Mouse (Mus musculus): ENCODE results near the gene Zcchc7. TPM values are rescaled to one million over a fixed set of nuclear protein-coding genes. Genes with fewer than 3 reads are reported as not detected.

Zcchc7 gene
- polyA plus RNA-seq, 1 experiment from 2014 or later: 22.3 TPM

GRCm38 (mm10) chr4:44930406-44930805 is 174.7 kb downstream of the Zcchc7 start:
- WGBS: 92% methylated on average over 7 of the region's 7 CpGs

GRCm38 (mm10) chr4:44931732-44932131 is 176.1 kb downstream of the Zcchc7 start:
- Histone ChIP-seq H3K9me3 (ENCODE audit: control insufficient read depth, low read length) (no peaks in the 10 kb centered on the region), H3K4me1 (ENCODE audit: control insufficient read depth, insufficient read depth, low read length) (no peaks in the 10 kb centered on the region), H3K4me3 (ENCODE audit: low read depth, low read length) (no peak overlapping the region), H3K4me2 (ENCODE audit: low read depth, severe bottlenecking) (no peak overlapping the region), H3K36me3 (ENCODE audit: control insufficient read depth, insufficient read depth, low read length) (peaks cover 3% of the 10 kb centered on the region; the same call in 1 of the 2 replicates), H3K27ac (replicated peaks; ENCODE audit: low read depth, low read length) (no peak overlapping the region), H3K9ac (ENCODE audit: low read length) (no peak overlapping the region), H3K27me3 (ENCODE audit: control insufficient read depth, insufficient read depth, low read length) (no peaks in the 10 kb centered on the region)
- DNase-seq (ENCODE audit: low spot score) (no peak), ATAC-seq (ENCODE audit: insufficient number of reproducible peaks, low FRiP score, low TSS enrichment, low read depth) (no peak)
- WGBS: 95% methylated on average over 6 of the region's 6 CpGs

More at GRCm38 (mm10) chr4:44930406-44930805, 174.7 kb downstream of the Zcchc7 start:
- H3K27me3 ChIP-seq (ENCODE audit: control insufficient read depth, insufficient read depth, low read length): no peaks in the 10 kb centered on the region
- H3K4me1 ChIP-seq (ENCODE audit: control insufficient read depth, insufficient read depth, low read length): no peaks in the 10 kb centered on the region
- ATAC-seq (ENCODE audit: insufficient number of reproducible peaks, low FRiP score, low TSS enrichment, low read depth) (no peak), DNase-seq (ENCODE audit: low spot score) (no peak)
- H3K4me3 ChIP-seq (ENCODE audit: low read depth, low read length): no peak overlapping the region
- no peak overlapping the region for H3K9ac ChIP-seq (ENCODE audit: low read length)
- H3K27ac ChIP-seq (replicated peaks; ENCODE audit: low read depth, low read length): no peak overlapping the region
- H3K9me3 ChIP-seq (ENCODE audit: control insufficient read depth, low read length): no peaks in the 10 kb centered on the region
- peaks cover 3% of the 10 kb centered on the region; the same call in 1 of the 2 replicates for H3K36me3 ChIP-seq (ENCODE audit: control insufficient read depth, insufficient read depth, low read length)
- no peak overlapping the region for H3K4me2 ChIP-seq (ENCODE audit: low read depth, severe bottlenecking)

GRCm38 (mm10) chr4:44938359-44939340 is 183.0 kb downstream of the Zcchc7 start:
- ATAC-seq (ENCODE audit: insufficient number of reproducible peaks, low FRiP score, low TSS enrichment, low read depth) (no peak), DNase-seq (ENCODE audit: low spot score) (no peak)
- 79% methylated on average over 8 of the region's 8 CpGs for WGBS
- Histone ChIP-seq H3K27me3 (ENCODE audit: control insufficient read depth, insufficient read depth, low read length) (no peaks in the 10 kb centered on the region), H3K36me3 (ENCODE audit: control insufficient read depth, insufficient read depth, low read length) (no peaks in the 10 kb centered on the region), H3K9ac (ENCODE audit: low read length) (no peak overlapping the region), H3K9me3 (ENCODE audit: control insufficient read depth, low read length) (no peaks in the 10 kb centered on the region), H3K4me2 (ENCODE audit: low read depth, severe bottlenecking) (no peak overlapping the region), H3K4me3 (ENCODE audit: low read depth, low read length) (no peak overlapping the region), H3K27ac (replicated peaks; ENCODE audit: low read depth, low read length) (no peak overlapping the region), H3K4me1 (ENCODE audit: control insufficient read depth, insufficient read depth, low read length) (no peaks in the 10 kb centered on the region)

GRCm38 (mm10) chr4:44939576-44940249 is 184.0 kb downstream of the Zcchc7 start:
- no peaks in the 10 kb centered on the region for H3K27me3 ChIP-seq (ENCODE audit: control insufficient read depth, insufficient read depth, low read length)
- H3K9ac ChIP-seq (ENCODE audit: low read length): no peak overlapping the region
- DNase-seq (ENCODE audit: low spot score): no peak
- no peaks in the 10 kb centered on the region for H3K36me3 ChIP-seq (ENCODE audit: control insufficient read depth, insufficient read depth, low read length)
- WGBS: 94% methylated on average over 14 of the region's 14 CpGs
- no peak overlapping the region for H3K4me3 ChIP-seq (ENCODE audit: low read depth, low read length)
- no peak overlapping the region for H3K27ac ChIP-seq (replicated peaks; ENCODE audit: low read depth, low read length)
- ATAC-seq (ENCODE audit: insufficient number of reproducible peaks, low FRiP score, low TSS enrichment, low read depth): no peak
- no peaks in the 10 kb centered on the region for H3K4me1 ChIP-seq (ENCODE audit: control insufficient read depth, insufficient read depth, low read length)
- no peaks in the 10 kb centered on the region for H3K9me3 ChIP-seq (ENCODE audit: control insufficient read depth, low read length)
- no peak overlapping the region for H3K4me2 ChIP-seq (ENCODE audit: low read depth, severe bottlenecking)

GRCm38 (mm10) chr4:44940286-44940685 is 184.6 kb downstream of the Zcchc7 start:
- Histone ChIP-seq H3K9me3 (ENCODE audit: control insufficient read depth, low read length) (no peaks in the 10 kb centered on the region), H3K4me3 (ENCODE audit: low read depth, low read length) (no peak overlapping the region), H3K27ac (replicated peaks; ENCODE audit: low read depth, low read length) (no peak overlapping the region), H3K27me3 (ENCODE audit: control insufficient read depth, insufficient read depth, low read length) (no peaks in the 10 kb centered on the region), H3K4me2 (ENCODE audit: low read depth, severe bottlenecking) (no peak overlapping the region), H3K4me1 (ENCODE audit: control insufficient read depth, insufficient read depth, low read length) (no peaks in the 10 kb centered on the region), H3K9ac (ENCODE audit: low read length) (no peak overlapping the region), H3K36me3 (ENCODE audit: control insufficient read depth, insufficient read depth, low read length) (no peaks in the 10 kb centered on the region)
- 49% methylated on average over 9 of the region's 9 CpGs for WGBS
- DNase-seq (ENCODE audit: low spot score): no peak
- no peak for ATAC-seq (ENCODE audit: insufficient number of reproducible peaks, low FRiP score, low TSS enrichment, low read depth)

- DNase-seq (ENCODE audit: low spot score) (no peak), ATAC-seq (ENCODE audit: insufficient number of reproducible peaks, low FRiP score, low TSS enrichment, low read depth) (no peak)
- 81% methylated on average over 1 of the region's 1 CpGs for WGBS
- Histone ChIP-seq H3K4me2 (ENCODE audit: low read depth, severe bottlenecking) (no peak overlapping the region), H3K9me3 (ENCODE audit: control insufficient read depth, low read length) (no peaks in the 10 kb centered on the region), H3K4me3 (ENCODE audit: low read depth, low read length) (no peak overlapping the region), H3K36me3 (ENCODE audit: control insufficient read depth, insufficient read depth, low read length) (no peaks in the 10 kb centered on the region), H3K4me1 (ENCODE audit: control insufficient read depth, insufficient read depth, low read length) (no peaks in the 10 kb centered on the region), H3K27me3 (ENCODE audit: control insufficient read depth, insufficient read depth, low read length) (no peaks in the 10 kb centered on the region), H3K27ac (replicated peaks; ENCODE audit: low read depth, low read length) (no peak overlapping the region), H3K9ac (ENCODE audit: low read length) (no peak overlapping the region)
These were observed 186.6 kb downstream of the Zcchc7 start for GRCm38 (mm10) chr4:44942237-44942636.

GRCm38 (mm10) chr4:44943480-44943879 is 187.8 kb downstream of the Zcchc7 start:
- WGBS: 92% methylated on average over 6 of the region's 6 CpGs
- H3K27ac ChIP-seq (replicated peaks; ENCODE audit: low read depth, low read length): no peak overlapping the region
- no peaks in the 10 kb centered on the region for H3K4me1 ChIP-seq (ENCODE audit: control insufficient read depth, insufficient read depth, low read length)
- H3K27me3 ChIP-seq (ENCODE audit: control insufficient read depth, insufficient read depth, low read length): no peaks in the 10 kb centered on the region
- H3K36me3 ChIP-seq (ENCODE audit: control insufficient read depth, insufficient read depth, low read length): no peaks in the 10 kb centered on the region
- H3K9ac ChIP-seq (ENCODE audit: low read length): no peak overlapping the region
- no peak overlapping the region for H3K4me2 ChIP-seq (ENCODE audit: low read depth, severe bottlenecking)
- no peak for DNase-seq (ENCODE audit: low spot score)
- H3K4me3 ChIP-seq (ENCODE audit: low read depth, low read length): no peak overlapping the region
- no peaks in the 10 kb centered on the region for H3K9me3 ChIP-seq (ENCODE audit: control insufficient read depth, low read length)
- ATAC-seq (ENCODE audit: insufficient number of reproducible peaks, low FRiP score, low TSS enrichment, low read depth): no peak

- DNase-seq (ENCODE audit: low spot score): no peak
- 84% methylated on average over 10 of the region's 10 CpGs for WGBS
These were observed 188.9 kb downstream of the Zcchc7 start for GRCm38 (mm10) chr4:44944426-44945075.

More at GRCm38 (mm10) chr4:44944426-44945075, 188.9 kb downstream of the Zcchc7 start:
- Histone ChIP-seq H3K9me3 (ENCODE audit: control insufficient read depth, low read length) (no peaks in the 10 kb centered on the region), H3K27me3 (ENCODE audit: control insufficient read depth, insufficient read depth, low read length) (no peaks in the 10 kb centered on the region), H3K4me2 (ENCODE audit: low read depth, severe bottlenecking) (no peak overlapping the region), H3K36me3 (ENCODE audit: control insufficient read depth, insufficient read depth, low read length) (no peaks in the 10 kb centered on the region), H3K9ac (ENCODE audit: low read length) (no peak overlapping the region), H3K4me1 (ENCODE audit: control insufficient read depth, insufficient read depth, low read length) (no peaks in the 10 kb centered on the region), H3K4me3 (ENCODE audit: low read depth, low read length) (no peak overlapping the region), H3K27ac (replicated peaks; ENCODE audit: low read depth, low read length) (no peak overlapping the region)
- ATAC-seq (ENCODE audit: insufficient number of reproducible peaks, low FRiP score, low TSS enrichment, low read depth): no peak

Data from limb, embryonic 11.5 days (tissue).